Mouse (Mus musculus) G1E (cell line): ENCODE data around the gene Zmynd19.

Experiments used
- CTCF ChIP-seq: IDR thresholded peaks from 2 replicates; pipeline ENCODE4 v1.5.1; 2012; ENCODE audit warnings: low read depth, low read length, inconsistent platforms, mixed read lengths
- GATA2 ChIP-seq: IDR thresholded peaks from 2 replicates; pipeline ENCODE4 v1.6.1; 2012; ENCODE audit warnings: low read depth, low read length, inconsistent platforms, borderline replicate concordance

DNA sequence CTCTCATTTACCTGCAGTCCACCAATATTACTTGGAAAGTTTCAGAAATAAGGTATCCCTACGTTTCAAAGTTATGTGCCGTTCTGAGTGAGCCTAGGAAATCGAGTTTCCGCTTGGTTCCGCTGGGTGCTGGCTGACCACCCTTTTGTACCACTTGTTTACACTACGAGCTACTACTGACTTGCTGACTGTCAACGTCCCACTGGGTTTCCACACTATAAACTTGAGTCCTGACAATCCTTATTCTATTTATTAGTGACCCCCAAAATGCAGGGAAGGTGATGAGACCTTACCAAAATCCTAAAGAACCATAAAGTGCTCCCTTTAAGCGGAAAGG, 29.8 kb upstream of the Zmynd19 start:
- TF ChIP-seq CTCF (no peak), GATA2 (no peak)
